Mouse (Mus musculus) liver, embryonic 16.5 days (tissue): Measurements from ENCODE around the gene Rdh11. TPM values are rescaled to one million over a fixed set of nuclear protein-coding genes. Genes with fewer than 3 reads are reported as not detected.

Experiments used
- ATAC-seq: fragments of 200-750 bp; cut with Nextera tagmentation; 2 replicates; pipeline ENCODE4 v1.8.0; 2017; ENCODE audit warnings: low read depth, mild to moderate bottlenecking, moderate number of reproducible peaks, moderate library complexity
- H3K27ac ChIP-seq: fragments of 300-500 bp; sonication (generic); 2 replicates; pipeline ENCODE4 v1.5.1; 2014; ENCODE audit warnings: mild to moderate bottlenecking, low read length
- H3K27me3 ChIP-seq: fragments of 300-500 bp; sonication (generic); 2 replicates; pipeline ENCODE4 v1.6.1; 2014; ENCODE audit warnings: low read depth, low read length, mixed read lengths; ENCODE audit not compliant: control insufficient read depth, insufficient read depth
- H3K36me3 ChIP-seq: fragments of 300-500 bp; sonication (generic); 2 replicates; pipeline ENCODE4 v1.6.1; 2014; ENCODE audit warnings: mild to moderate bottlenecking; ENCODE audit not compliant: control insufficient read depth, insufficient read depth
- H3K4me1 ChIP-seq: fragments of 300-500 bp; sonication (generic); 2 replicates; pipeline ENCODE4 v1.6.1; 2014; ENCODE audit warnings: low read depth, low read length, mixed read lengths; ENCODE audit not compliant: control insufficient read depth
- H3K4me2 ChIP-seq: fragments of 300-500 bp; sonication (generic); 2 replicates; pipeline ENCODE4 v1.6.1; 2014; ENCODE audit warnings: low read depth, low read length, mixed read lengths
- H3K4me3 ChIP-seq: fragments of 300-500 bp; sonication (generic); 2 replicates; pipeline ENCODE4 v1.5.1; 2014; ENCODE audit warnings: low read depth, mild to moderate bottlenecking, low read length
- H3K9ac ChIP-seq: fragments of 300-500 bp; sonication (generic); 2 replicates; pipeline ENCODE4 v1.6.1; 2014; ENCODE audit warnings: low read depth, low read length
- H3K9me3 ChIP-seq: fragments of 300-500 bp; sonication (generic); replicated peaks from 2 replicates; pipeline ENCODE4 v1.6.1; 2016; ENCODE audit warnings: low read length; ENCODE audit not compliant: control insufficient read depth
- WGBS: fragments of 180-500 bp; shearing (Covaris S2); extraction: QIAGEN DNeasy Blood & Tissue Kit; methylation state at CpG from one replicate; pipeline ENCODE4 v1.1.7; 2014; ENCODE audit not compliant: insufficient replicate concordance; 5-methylcytosine and 5-hydroxymethylcytosine counted together
- polyA plus RNA-seq: library from polyadenylated mRNA; unstranded; fragments of >200 nt; fragmentation: Nextera tagmentation; extraction: Ambion mirVana; gene quantifications from 2 replicates; pipeline ENCODE4 v1.2.1, GENCODE M21; 2015

The Rdh11 gene
- polyA plus RNA-seq, 1 experiment from 2014 or later: 24.7 TPM

DNA sequence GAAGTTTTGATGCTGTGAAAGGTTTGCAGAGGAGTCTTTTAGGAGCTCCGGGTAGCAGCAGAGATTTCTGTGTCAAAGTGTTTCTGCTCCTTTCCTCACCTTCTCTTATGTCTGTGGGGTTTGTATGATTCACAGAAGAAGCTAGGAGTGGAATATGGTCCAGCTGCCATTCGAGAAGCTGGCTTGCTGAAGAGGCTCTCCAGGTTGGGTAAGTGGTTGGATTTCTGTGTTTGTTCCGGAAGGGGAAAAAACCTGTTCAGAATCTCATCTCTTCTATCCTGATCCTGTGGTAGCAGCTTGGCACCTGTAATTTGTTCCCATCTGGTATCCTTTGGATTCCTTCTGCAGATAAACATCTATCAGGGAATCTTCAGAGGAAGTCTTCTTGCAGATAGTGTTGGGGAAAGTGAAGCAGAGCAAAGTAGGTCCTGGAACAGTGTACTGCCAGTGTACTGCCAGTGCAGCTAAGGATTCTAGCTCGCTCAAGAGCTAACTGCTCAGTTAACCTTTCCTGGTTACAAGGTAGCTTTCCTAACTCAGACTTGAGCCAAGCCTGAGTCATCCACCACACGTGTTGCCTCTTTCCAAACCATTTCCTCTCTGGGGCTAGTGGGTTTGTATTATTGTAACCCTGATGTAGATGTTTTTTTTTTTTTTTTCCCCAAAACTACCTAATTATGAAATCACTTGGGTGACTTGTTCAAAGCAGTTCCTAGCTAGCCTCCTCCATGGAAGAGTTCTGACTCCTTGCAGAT lies 60.2 kb downstream of the Rdh11 start:
- H3K4me3 ChIP-seq: no peak overlapping the region
- no peaks in the 10 kb centered on the region for H3K4me1 ChIP-seq
- no peak overlapping the region for H3K4me2 ChIP-seq
- ATAC-seq: no peak
- peaks cover 38% of the 10 kb centered on the region for H3K27me3 ChIP-seq
- 24% methylated on average over 5 of the region's 5 CpGs for WGBS
- no peak overlapping the region for H3K9ac ChIP-seq
- H3K9me3 ChIP-seq: no peaks in the 10 kb centered on the region
- H3K27ac ChIP-seq: no peak overlapping the region
- H3K36me3 ChIP-seq: no peaks in the 10 kb centered on the region

DNA sequence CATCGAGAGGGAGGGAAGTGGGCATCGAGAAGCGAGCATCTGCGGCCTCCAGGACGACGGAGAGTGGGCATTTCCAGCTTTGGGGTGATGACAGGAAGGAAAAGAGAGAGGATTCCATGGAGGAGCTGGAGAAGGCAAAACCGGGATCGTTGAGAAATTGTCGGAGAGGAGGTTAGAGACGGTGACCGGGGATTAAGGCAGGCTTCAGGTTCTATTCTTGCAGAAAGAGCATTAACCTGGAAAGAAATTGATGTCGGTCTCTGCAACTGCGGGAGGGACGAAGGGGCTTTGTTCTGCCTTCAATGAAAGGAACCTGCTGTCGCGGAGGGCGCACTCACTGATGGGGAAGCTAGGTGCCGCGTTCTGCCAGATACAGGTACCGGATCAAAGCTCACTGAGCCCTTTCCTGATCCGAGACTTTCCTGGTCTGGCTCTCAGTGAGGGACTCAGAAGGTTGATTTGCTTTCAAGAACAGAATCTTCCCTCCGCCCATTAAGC lies 60.9 kb downstream of the Rdh11 start:
- no peaks in the 10 kb centered on the region for H3K9me3 ChIP-seq
- no peak for ATAC-seq
- H3K4me1 ChIP-seq: no peaks in the 10 kb centered on the region
- no peak overlapping the region for H3K9ac ChIP-seq
- H3K4me3 ChIP-seq: no peak overlapping the region
- peak overlapping the region; percentile 53 for H3K4me2 ChIP-seq
- 2% methylated on average over 22 of the region's 22 CpGs for WGBS
- H3K27me3 ChIP-seq: peaks cover 38% of the 10 kb centered on the region
- H3K27ac ChIP-seq: no peak overlapping the region
- no peaks in the 10 kb centered on the region for H3K36me3 ChIP-seq

DNA sequence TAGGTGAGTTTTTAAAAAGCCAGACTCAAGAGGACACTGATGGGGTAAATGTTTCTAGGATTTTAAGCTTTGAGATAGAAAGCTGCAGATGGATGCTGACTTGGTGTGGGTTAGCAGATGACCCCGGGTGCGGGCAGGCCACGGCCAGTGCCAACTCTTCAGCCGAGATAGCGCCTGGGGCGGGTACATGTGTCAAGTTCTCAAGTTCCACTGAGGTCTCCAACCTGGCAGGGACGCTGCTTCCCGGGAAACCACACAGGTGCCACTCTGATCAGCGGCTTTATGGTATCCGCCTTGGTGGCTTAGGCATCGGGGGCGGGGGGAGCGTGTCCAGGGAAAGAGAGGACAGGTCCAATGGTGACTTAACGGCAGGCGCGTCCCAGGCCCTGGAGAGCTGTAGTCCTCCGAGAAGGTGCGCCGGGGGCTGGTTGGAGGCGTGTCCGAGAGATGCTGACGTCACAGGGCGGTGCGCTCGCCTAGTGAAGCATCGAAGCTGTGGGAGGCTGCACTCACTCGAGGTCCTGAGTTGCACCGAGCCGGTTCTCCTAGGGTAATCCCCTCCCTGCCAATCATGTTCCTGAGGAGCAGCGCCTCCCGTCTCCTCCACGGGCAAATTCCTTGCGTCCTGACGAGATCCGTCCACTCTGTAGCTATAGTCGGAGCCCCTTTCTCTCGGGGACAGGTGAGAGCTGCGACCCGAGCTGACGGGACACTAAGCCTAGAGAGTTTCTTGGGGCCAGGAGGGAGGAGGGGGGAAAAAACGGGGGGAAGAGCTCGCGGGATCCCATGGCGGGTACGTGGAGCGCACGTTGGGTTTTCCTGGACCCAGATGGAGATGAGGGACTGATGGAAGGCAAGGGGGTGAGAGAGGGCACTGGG lies 61.6 kb downstream of the Rdh11 start, which contains the start of gene Arg2:
Gene Arg2 (plus strand): TSS at position 479 of the 879 bp plus-strand sequence.
- H3K4me3 ChIP-seq: peak within 1 kb of the TSS; percentile 33
- H3K9ac ChIP-seq: no peak within 1 kb of the TSS
- H3K36me3 ChIP-seq: no peaks in the 10 kb centered on the region
- H3K27ac ChIP-seq: no peak within 1 kb of the TSS
- WGBS: 2% methylated on average over 47 of the region's 47 CpGs
- peaks cover 38% of the 10 kb centered on the region for H3K27me3 ChIP-seq
- H3K9me3 ChIP-seq: no peaks in the 10 kb centered on the region
- H3K4me1 ChIP-seq: no peaks in the 10 kb centered on the region
- peak within 1 kb of the TSS; percentile 53 for H3K4me2 ChIP-seq
- ATAC-seq: peak; percentile 37; the same call in 1 of the 2 replicates

Other genes starting within 250 kb of the Rdh11 start
- gene Tmem229b, start 184.7 kb downstream of the Rdh11 start, polyA plus RNA-seq: 2.3 and 3.7 TPM in 2 replicates
- 0.13 and 0.33 TPM in 2 replicates for gene Plekhh1, start 163.1 kb downstream of the Rdh11 start, polyA plus RNA-seq
- gene Pigh, start 102.6 kb downstream of the Rdh11 start, polyA plus RNA-seq: 5.1 and 5.4 TPM in 2 replicates
- 0.28 and 0.38 TPM in 2 replicates for gene Arg2, start 61.5 kb downstream of the Rdh11 start, polyA plus RNA-seq
- 30.6 and 32.5 TPM in 2 replicates for gene Vti1b, start 19.6 kb downstream of the Rdh11 start, polyA plus RNA-seq
- 1.5 and 2.0 TPM in 2 replicates for gene Rdh12, start 16.6 kb upstream of the Rdh11 start, polyA plus RNA-seq
- gene Zfyve26, start 104.0 kb upstream of the Rdh11 start, polyA plus RNA-seq: 10.3 and 10.7 TPM in 2 replicates
- gene Rad51b, start 105.0 kb upstream of the Rdh11 start, polyA plus RNA-seq: 4.4 and 4.8 TPM in 2 replicates